In genomic region chr3:75531074-75531473, GRCm38 (mm10) we compare ENCODE assay signal across 20 mouse cellular contexts. TPM values are rescaled to one million over a fixed set of nuclear protein-coding genes. Genes with fewer than 3 reads are reported as not detected.
"Had no signal": no experiment of that assay in that cellular context is flagged by ENCODE, and none has a peak within 500 bp of the region (broad histone marks: within the 10 kb centered on the region; RNA-seq: fewer than 3 reads in every experiment).

No protein-coding gene starts in this region.

- H3K9me3 ChIP-seq: neural tube, embryonic 15.5 days; stomach, embryonic 15.5 days had no signal

- H3K27ac ChIP-seq: neural tube, embryonic 15.5 days; stomach, embryonic 15.5 days; stomach, postnatal 0 days had no signal

- H3K27me3 ChIP-seq: neural tube, embryonic 15.5 days; stomach, embryonic 15.5 days had no signal

- H3K9ac ChIP-seq: neural tube, embryonic 15.5 days; stomach, embryonic 15.5 days had no signal

- H3K4me1 ChIP-seq: neural tube, embryonic 15.5 days; stomach, embryonic 15.5 days had no signal

- H3K4me3 ChIP-seq: neural tube, embryonic 15.5 days; stomach, embryonic 15.5 days had no signal

- DNase-seq: retina, postnatal 1 day; right cerebral cortex, adult 18-20 months; right cerebral cortex, postnatal 14 days; right cerebral cortex, postnatal 25 days; right cerebral cortex, postnatal 4 days; spleen, adult 18-20 months; thymus, adult 18-20 months; thymus, adult 2 months; thymus, postnatal 14 days; thymus, postnatal 25 days; thymus, postnatal 36 days; thymus, postnatal 4 days had no signal

- H3K4me2 ChIP-seq: neural tube, embryonic 15.5 days; stomach, embryonic 15.5 days had no signal

RNA-seq across cellular contexts. Expression of gene Wdr49, which starts 49.1 kb away (rescaled TPM):
- polyA plus RNA-seq: small intestine, adult 2 months; spleen, adult 2 months; stomach, embryonic 14.5 days; stomach, embryonic 15.5 days; stomach, embryonic 16.5 days; stomach, postnatal 0 days; thymus, adult 2 months; urinary bladder, adult 2 months had no signal
